Mouse (Mus musculus): Measurements from ENCODE around the gene Tmem214.
A peak's percentile ranks its signal among the peaks of the same experiment; 100 is the strongest.

Gene Tmem214

DNA sequence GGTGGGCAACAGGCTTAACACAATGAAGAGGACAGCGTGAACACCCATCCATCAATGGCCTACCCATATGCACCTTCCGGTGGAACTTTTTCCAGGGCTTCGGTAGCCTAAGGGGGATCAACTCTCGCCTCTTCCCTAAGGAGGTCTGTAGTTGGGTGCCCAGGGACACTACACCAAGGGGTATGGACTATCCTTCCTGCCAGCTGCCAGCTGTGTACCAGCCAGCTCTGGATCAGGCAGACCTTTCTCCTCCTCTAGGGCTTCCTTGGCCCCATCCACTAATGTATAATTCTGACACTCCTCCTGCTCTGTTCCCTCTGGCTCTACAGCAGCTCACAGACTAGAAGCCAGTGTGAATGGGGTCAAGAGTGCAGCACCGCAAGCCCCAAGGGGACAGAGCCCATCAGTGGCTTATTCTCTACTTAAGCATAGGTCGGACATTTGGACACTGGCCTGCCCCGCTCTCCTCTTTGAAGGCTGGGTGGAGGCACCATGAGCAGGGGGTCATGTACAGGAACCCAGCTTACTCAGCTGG lies 46.4 kb downstream of the Tmem214 start:
- no peak for DNase-seq (ENCODE audit: inconsistent age in 2 of 2, low spot score in 1 of 2)

DNA sequence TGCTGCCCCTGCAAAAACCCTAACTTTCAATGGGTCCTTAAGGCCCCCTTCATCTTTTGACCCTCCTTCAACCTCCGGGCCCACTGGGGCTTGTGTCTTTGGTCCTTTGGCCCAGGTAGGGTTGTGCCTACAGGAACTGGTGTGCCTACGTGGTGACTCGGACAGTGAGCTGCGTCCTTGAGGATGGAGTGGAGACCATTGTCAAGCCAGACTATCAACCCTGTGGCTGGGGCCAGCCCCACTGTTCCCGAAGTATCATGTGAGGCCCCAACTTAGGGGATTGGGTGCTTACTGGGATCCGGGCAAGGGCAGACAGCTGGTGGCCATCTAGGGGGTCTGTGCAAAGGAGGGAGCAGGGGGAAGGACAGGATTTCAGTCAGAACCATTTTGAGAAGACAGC lies 47.0 kb downstream of the Tmem214 start:
- DNase-seq (ENCODE audit: inconsistent age in 2 of 2, low spot score in 1 of 2) = peak in 1 of 2 experiments; percentile 31

DNA sequence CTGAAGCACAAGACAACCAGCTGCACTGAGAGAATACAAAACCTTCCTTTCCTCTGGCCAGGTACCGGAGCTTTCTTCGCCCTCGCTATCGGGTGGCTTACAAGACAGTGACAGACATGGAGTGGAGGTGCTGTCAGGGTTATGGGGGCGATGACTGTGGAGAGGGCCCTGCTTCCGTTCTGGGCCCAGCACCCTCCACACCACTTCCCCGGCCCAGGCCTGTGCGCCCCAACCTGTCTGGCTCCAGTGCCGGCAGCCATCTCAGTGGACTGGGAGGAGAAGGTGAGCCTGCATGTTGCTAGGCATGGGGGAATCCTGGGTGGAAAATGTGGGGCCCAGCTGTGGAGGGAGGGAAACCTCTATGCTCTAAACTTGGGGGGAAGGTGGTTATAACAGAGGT lies 47.6 kb downstream of the Tmem214 start:
- peak in 1 of 2 experiments; percentile 60 for DNase-seq (ENCODE audit: inconsistent age in 2 of 2, low spot score in 1 of 2)

DNA sequence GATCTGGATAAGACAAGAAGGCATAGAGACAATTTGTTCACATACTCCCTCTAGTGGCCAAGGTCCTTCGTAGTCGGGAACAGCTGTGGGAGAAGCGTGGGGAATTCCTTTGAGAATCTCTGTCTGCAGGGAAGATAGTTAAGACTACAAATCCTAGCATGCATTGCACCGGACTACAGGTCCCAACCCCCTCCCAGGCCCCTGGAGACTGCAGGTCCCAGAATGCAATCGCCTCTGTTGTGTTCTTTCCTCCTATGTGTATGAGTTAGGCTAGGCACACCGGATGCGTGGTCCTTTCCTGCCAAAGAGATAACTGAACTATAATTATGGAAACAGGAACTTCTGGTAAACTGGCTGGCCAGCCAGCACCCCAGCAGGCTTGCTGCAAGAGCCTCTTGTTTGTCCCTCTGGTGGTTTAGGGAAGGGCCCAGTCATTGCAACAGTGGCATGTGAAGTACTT lies 48.2 kb downstream of the Tmem214 start:
- DNase-seq (ENCODE audit: inconsistent age in 2 of 2, low spot score in 1 of 2) = peak; percentile 93 to 97

DNA sequence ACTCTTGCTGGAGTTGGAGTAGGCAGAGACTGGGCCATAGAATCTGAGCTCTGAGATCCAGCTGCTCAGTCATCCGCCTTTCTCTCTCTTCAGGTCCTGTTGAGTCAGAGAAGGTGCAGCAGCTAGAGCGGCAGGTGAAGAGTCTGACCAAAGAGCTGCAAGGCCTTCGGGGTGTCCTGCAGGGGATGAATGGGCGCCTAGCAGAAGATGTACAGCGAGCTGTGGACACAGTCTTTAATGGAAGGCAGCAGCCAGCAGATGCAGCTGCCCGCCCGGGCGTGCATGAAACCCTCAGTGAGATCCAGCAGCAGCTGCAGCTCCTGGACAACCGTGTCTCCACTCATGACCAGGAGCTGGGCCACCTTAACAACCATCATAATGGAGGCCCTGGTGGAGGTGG lies 49.0 kb downstream of the Tmem214 start:
- DNase-seq (ENCODE audit: inconsistent age in 2 of 2, low spot score in 1 of 2) = peak; percentile 39 to 42

DNA sequence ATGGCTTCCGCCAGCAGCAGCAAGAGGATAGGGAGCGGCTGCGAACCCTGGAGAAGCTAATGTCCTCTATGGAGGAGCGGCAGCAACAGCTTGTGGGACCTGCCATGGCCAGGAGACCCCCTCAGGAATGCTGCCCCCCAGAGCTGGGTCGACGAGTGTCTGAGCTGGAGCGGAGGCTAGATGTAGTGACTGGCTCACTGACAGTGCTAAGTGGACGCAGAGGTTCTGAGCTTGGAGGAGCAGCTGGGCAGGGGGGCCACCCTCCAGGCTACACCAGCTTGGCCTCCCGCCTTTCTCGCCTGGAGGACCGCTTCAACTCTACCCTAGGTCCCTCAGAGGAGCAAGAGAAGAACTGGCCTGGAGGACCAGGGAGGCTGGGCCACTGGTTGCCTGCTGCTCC lies 49.5 kb downstream of the Tmem214 start:
- DNase-seq (ENCODE audit: inconsistent age in 2 of 2, low spot score in 1 of 2) = peak in 1 of 2 experiments; percentile 45

DNA sequence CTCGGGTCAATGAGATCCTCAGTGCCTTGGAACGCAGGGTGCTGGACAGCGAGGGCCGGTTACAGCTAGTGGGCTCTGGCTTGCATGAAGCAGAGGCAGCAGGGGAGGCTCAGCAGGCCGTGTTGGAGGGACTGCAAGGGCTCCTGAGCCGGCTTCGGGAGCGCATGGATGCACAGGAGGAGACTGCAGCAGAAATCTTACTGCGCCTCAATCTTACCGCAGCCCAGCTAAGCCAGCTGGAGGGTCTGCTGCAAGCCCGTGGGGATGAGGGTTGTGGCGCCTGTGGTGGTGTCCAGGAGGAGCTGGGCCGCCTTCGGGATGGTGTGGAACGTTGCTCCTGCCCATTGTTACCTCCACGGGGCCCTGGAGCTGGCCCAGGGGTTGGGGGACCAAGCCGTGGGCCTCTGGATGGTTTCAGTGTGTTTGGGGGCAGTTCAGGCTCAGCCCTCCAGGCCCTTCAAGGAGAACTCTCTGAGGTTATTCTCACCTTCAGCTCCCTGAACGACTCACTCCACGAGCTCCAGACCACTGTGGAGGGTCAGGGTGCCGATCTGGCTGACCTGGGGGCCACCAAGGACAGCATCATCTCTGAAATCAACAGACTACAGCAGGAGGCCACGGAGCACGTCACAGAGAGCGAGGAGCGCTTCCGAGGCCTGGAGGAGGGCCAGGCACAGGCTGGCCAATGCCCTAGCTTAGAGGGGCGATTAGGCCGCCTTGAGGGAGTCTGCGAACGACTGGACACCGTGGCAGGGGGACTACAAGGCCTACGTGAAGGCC lies 50.3 kb downstream of the Tmem214 start:
- DNase-seq (ENCODE audit: inconsistent age in 2 of 2, low spot score in 1 of 2) = no peak

DNA sequence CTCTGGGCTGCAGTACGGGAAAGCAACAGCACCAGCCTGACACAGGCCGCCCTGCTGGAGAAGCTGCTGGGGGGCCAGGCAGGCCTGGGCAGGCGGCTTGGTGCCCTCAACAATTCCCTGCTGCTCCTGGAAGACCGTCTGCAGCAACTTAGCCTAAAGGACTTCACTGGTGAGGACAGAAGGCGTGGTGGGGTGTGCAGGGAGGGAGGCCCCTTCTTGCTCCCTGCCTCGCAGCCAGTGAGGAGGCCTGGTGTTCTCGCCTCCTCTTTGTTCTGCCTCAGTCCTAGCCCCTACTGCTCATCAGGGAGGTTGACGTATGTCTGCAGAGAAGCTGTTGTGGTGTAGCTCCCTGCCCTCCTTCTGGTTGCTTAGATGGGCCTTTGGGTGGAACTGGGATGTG lies 50.9 kb downstream of the Tmem214 start:
- no peak for DNase-seq (ENCODE audit: inconsistent age in 2 of 2, low spot score in 1 of 2)

DNA sequence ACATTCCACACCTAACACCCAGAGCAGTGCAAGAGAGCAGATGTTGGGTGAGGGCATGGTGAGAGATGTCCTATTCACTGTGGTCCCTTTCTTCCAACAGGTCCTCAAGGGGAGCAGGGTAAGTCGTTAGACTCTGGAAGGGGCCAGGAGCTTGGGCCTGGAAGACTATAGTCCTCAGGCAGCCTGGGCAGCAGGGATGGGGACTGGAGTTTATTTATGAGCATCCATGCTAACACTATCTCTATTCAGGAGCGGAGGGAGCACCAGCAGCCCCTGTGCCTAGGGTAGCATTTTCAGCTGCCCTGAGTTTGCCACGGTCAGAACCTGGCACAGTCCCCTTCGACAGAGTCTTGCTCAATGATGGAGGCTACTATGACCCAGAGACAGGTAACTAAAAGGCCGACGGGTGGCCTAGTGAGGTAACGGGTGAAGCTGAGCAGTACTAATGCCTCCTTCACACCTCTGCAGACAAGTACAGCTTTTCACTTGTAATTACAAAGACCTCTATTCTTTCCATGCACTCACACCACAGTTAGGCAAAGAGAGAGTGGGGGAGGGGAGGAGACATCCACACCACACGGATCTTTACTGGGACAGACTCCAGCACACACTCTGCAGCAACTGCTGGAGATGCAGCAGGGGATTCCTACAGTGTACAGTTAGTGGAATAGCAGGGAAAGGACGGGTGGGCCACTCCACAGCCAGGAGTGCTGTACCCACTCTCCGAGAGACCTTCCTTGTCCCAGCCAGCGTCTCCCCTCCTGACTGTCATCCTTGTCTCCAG lies 52.2 kb downstream of the Tmem214 start:
- peak in 1 of 2 experiments; percentile 42 for DNase-seq (ENCODE audit: inconsistent age in 2 of 2, low spot score in 1 of 2)

DNA sequence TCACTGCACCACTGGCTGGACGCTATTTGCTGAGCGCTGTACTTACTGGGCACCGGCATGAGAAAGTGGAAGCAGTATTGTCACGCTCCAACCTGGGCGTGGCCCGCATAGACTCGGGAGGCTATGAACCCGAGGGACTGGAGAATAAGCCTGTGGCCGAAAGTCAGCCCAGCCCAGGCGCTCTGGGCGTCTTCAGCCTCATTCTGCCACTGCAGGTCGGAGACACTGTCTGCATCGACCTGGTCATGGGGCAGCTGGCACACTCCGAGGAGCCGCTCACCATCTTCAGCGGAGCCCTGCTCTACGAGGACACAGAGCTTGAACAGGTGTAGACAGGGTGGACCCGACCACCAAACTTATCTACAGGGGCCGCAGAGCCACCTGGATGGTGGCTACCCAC lies 52.8 kb downstream of the Tmem214 start:
- DNase-seq (ENCODE audit: inconsistent age in 2 of 2, low spot score in 1 of 2) = peak in 1 of 2 experiments; percentile 61

DNA sequence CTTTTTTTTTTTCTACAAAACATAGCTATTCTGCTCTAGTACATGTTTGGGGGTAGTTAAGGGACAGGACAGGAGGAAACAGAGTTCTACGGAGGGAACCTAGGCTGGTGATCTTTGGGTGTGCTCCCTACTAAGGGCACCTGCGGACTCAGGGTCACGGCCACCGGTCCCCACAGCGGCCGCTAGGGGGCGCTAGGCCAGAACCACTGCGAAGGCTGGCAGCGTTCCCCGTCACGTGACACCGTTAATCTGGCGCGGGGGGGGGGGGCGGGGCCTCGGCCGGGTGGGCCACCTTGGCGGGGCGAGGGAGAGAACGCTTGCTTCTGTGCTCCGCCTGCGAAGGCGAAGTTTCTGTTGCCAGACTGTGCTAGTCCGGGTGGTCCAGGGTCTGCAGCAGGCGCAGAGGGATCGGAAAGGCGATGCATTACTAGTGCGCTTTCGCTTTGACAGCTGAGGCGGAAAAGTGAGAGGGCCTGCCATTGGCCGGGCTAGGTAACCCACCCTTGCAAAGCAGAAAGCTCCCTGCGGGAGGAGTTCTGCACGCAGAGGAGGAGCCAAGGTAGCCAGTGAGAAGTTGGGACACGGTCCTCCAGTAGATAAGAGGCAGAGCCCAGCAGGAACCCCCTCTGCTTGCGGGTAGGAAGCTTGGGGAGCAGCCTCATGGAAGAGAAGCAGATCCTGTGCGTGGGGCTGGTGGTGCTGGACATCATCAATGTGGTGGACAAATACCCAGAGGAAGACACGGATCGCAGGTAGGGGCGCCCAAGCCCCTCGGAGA lies 53.6 kb downstream of the Tmem214 start, which contains the start of gene Khk:
Gene Khk, plus strand, starts transcription at position 176 of the 778 bp plus-strand sequence.
- peak; percentile 90 to 97 for DNase-seq (ENCODE audit: inconsistent age in 2 of 2, low spot score in 1 of 2)

DNA sequence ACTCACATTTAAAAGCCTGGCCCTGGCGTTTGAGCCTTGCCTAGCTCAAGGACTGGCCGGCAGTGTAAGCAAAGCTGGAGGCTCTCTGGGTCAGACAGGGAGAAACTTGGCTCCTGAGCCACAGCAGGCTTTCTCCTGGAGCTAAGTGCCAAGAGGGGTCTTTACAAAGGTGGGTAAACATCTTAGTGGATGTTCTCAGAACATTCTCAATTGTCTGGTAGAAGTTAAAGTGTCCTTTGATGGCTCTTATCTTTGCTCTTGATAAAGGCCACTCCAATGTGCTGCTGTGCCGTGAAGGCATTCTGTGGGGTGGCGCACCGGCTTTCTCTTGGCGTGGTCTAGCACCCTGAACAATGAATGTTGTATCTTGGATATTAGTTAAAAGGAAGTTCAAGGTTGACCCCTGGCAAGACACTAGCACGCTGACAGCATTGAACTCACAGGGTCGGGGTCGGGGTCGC lies 54.8 kb downstream of the Tmem214 start:
- DNase-seq (ENCODE audit: inconsistent age in 2 of 2, low spot score in 1 of 2) = peak in 1 of 2 experiments; percentile 76

DNA sequence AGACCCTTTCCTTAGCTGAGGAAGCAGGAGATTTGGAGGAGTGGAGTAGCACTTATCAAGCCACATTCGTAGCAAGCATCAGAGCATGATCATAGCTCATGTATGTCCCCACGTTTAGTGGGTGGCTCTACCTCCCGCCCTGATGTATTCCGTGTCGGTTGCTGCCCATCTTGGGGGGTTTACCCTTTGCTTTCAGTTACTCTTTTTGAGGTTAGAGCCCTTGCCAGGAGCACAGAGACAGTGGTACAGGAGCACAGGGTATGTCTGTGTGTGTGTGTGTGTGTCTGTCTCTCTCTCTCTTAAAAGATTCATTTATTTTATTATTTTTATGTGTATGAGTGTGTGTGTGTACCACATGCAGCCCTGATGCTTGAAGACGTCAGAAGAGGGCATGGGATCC lies 55.3 kb downstream of the Tmem214 start:
- DNase-seq (ENCODE audit: inconsistent age in 2 of 2, low spot score in 1 of 2) = no peak

DNA sequence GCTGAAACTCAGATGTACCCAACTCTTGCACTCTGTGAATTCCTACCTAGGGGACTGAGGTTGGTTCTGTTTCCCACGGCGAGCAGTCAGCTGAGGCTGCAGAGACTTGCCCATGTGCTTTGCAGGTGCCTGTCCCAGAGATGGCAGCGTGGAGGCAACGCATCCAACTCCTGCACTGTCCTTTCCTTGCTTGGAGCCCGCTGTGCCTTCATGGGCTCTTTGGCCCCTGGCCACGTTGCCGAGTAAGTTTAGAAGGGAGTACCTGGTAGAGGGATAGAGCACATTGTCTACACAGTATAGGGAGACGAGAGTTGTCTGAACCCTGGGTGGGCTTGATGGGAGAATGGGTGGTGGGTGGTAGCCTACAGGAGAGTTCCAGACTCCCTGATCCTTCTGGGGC lies 56.8 kb downstream of the Tmem214 start:
- DNase-seq (ENCODE audit: inconsistent age in 2 of 2, low spot score in 1 of 2) = no peak

DNA sequence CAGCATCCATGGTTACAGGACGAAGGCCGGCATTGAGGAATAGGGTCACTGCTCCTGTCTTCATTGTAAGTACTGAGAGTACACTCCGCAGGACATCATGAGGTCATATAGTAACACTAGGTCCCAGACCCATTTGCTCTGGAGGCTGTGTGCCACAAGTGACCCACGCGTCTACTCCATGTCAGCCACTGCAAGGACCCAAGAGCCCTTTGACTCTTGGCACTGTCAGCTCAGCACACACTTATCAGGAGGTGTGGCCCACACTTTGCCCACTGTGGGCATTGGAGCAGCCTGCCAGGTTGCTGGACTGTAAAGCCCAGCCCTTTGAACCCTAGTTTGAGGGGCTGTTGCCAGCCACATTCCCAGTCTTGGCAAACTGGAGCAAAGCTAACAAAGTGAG lies 57.4 kb downstream of the Tmem214 start:
- DNase-seq (ENCODE audit: inconsistent age in 2 of 2, low spot score in 1 of 2) = no peak

DNA sequence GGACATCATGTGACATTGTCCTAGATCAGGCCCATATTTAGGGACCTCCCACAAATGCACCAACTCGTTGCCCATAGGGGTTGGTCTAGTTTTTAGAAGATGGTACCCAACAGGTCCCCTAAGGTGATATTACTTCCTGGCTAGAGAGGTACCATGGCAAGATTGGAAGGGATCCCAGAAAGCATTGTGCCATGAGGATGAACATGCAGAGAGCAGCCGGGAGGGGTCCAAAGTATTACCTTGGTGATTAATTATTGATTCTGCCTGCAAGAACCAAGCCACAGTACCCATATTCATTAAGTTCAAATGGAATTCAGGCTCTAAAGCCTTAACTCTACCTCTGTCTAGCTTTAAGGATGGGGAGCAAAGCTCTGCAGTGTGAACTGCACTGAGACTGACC lies 58.3 kb downstream of the Tmem214 start:
- DNase-seq (ENCODE audit: inconsistent age in 2 of 2, low spot score in 1 of 2) = no peak

DNA sequence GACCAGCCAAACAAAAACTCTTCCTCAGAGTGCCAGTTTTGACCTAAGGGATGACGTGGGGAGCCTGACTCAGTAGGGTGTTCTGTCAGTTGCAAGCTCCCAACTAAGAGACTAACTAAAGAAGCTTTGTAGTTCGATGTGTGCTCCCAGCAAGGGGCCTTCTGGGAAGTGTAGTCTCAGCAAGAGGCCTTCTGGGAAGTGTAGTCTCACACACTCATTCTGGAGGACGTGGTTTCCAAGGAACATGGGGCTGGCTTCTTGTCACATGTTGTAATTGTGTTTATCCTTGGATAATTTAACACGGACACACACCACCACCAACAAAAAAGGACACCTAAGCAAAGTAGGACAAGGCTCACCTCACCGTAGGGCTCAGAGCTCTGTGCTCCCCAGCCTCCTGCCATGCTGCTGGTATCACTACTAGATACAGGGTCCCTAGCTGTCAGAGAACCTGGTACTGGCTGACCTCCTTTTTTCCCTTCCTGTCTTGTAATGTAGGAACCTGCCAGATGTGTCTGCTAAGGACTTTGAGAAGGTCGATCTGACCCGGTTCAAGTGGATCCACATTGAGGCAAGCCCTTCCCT lies 60.2 kb downstream of the Tmem214 start:
- DNase-seq (ENCODE audit: inconsistent age in 2 of 2, low spot score in 1 of 2) = peak; percentile 59 to 83
